Mouse (Mus musculus): ENCODE measurements around the gene Rtn4rl1. TPM values are rescaled to one million over a fixed set of nuclear protein-coding genes. Genes with fewer than 3 reads are reported as not detected.
A peak's percentile ranks its signal among the peaks of the same experiment; 100 is the strongest.

The Rtn4rl1 gene
- polyA plus RNA-seq, 1 experiment from 2014 or later, result 9.7 TPM

DNA sequence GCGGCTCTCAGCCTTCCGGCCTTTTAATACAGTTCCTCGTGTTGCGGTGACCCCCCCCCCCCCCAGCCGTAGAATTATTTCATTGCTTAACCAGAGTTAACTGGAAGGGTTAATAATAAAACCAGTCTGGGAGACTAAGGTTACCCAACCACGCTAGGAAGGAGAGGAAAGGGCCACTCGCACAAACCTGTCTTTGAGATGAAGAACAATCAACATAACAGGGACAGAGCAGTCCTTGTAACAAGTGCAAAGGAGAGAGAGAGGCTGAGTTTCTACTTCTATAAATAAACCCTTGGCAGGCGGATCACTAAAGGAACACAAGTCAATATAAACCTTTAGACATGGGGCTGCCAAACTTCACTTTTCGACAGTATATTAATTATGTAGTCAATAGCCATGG, 104.0 kb downstream of the Rtn4rl1 start:
- H3K4me1 ChIP-seq, result peaks cover 61% of the 10 kb centered on the region
- H3K36me3 ChIP-seq, result peaks cover 33% of the 10 kb centered on the region
- peaks cover 17% of the 10 kb centered on the region; the same call in 1 of the 2 replicates for H3K27me3 ChIP-seq (ENCODE audit: insufficient read depth, poor library complexity, severe bottlenecking)
- no peak overlapping the region for H3K4me3 ChIP-seq
- 69% methylated on average over 9 of the region's 9 CpGs for WGBS
- DNase-seq (ENCODE audit: low spot score), result no peak
- H3K27ac ChIP-seq, result peak overlapping the region; percentile 43; the same call in 1 of the 2 replicates
- H3K9me3 ChIP-seq, result no peaks in the 10 kb centered on the region

DNA sequence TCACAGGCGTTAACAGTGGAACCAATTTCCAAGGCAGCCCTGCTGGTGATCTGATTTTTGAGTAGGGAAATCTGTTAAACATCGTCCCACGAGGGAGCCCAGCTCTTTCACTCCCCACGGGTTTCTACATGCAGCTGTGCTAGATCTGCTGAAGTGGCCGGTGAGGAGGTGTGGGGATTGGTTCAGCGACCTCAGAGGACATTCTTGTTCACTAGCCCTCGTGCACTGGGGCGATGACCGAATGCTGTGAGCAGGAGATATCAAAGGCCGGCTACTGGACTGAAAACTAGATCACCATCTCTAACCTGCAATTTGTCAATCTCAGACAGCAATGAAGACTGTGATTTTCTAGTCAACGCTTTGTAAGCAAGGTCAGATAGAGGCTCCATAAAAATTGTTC, 104.9 kb downstream of the Rtn4rl1 start:
- 37% methylated on average over 11 of the region's 11 CpGs for WGBS
- H3K27ac ChIP-seq, result peak overlapping the region; percentile 43
- H3K9me3 ChIP-seq, result no peaks in the 10 kb centered on the region
- H3K4me3 ChIP-seq, result no peak overlapping the region
- H3K4me1 ChIP-seq, result peaks cover 52% of the 10 kb centered on the region
- no peak for DNase-seq (ENCODE audit: low spot score)
- H3K27me3 ChIP-seq (ENCODE audit: insufficient read depth, poor library complexity, severe bottlenecking), result 0 out of 2 replicates have a peak, but pooled peaks cover 10% of the 10 kb centered on the region
- peaks cover 41% of the 10 kb centered on the region for H3K36me3 ChIP-seq

DNA sequence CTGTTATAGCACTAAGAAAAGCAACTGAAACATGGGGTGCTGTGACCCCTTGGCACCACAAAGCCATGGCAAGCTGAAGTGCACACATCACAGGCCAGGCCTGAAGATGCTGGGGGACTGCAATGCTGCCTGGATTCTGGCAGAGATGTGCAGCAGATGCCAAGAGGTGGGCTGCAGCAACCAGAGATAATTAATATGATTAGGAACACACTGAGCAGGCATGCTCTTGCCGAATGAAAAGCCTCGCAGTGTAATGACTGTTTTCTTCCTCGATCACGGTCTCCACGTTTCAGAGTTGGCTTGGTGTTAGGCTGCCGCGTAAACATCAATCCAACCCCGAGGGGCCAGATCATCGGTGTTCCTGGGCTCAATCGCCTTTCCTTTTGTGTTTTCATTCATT, 106.2 kb downstream of the Rtn4rl1 start:
- Histone ChIP-seq H3K27me3 (ENCODE audit: insufficient read depth, poor library complexity, severe bottlenecking) (no peaks in the 10 kb centered on the region), H3K4me3 (no peak overlapping the region), H3K36me3 (peaks cover 47% of the 10 kb centered on the region), H3K4me1 (peaks cover 39% of the 10 kb centered on the region), H3K9me3 (no peaks in the 10 kb centered on the region), H3K27ac (no peak overlapping the region)
- DNase-seq (ENCODE audit: low spot score), result no peak
- 91% methylated on average over 10 of the region's 10 CpGs for WGBS

DNA sequence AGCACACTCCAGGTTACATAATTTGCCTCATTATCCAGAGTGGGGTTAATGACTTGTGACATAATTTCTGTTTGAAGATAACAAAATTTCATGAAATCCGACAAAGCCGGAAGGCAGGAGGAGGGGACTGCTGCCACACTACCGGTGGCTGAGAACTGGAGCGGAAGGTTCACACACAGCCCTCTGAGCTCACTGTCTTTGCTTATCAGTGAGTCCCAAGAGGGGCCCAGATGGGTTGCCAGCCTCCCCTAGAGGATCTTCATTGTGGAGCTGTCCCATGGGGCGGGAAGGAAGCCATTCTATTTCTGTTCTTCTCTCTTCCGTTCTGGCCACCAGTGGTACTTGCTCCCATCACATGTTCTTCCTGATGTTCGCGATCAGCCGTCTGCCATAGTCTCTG, 107.4 kb downstream of the Rtn4rl1 start:
- H3K36me3 ChIP-seq, result peaks cover 58% of the 10 kb centered on the region
- no peak overlapping the region for H3K4me3 ChIP-seq
- H3K27me3 ChIP-seq (ENCODE audit: insufficient read depth, poor library complexity, severe bottlenecking), result no peaks in the 10 kb centered on the region
- 71% methylated on average over 9 of the region's 9 CpGs for WGBS
- DNase-seq (ENCODE audit: low spot score), result no peak
- H3K4me1 ChIP-seq, result peaks cover 29% of the 10 kb centered on the region
- no peak overlapping the region for H3K27ac ChIP-seq
- no peaks in the 10 kb centered on the region for H3K9me3 ChIP-seq

DNA sequence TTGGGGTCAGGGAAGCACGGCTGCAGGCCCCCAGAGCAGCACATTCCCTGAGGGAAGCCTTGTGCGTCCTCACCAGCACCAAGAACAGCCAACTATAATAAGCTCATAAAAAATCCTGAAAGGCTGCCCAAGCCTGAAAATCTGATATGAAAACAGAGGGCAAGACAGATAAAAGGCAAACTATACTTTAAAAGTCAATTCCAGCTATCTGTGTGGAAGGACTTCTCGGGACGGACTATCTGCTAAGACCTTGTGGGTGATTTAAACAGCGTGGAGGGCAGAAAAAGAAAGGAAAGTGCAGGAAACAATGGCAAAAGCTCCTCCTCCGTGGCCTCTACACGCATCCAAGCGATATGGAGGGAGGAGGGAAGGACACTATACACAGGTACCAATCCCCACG, 111.2 kb downstream of the Rtn4rl1 start:
- no peak for DNase-seq (ENCODE audit: low spot score)
- no peaks in the 10 kb centered on the region; the same call in 1 of the 2 replicates for H3K4me1 ChIP-seq
- peaks cover 91% of the 10 kb centered on the region for H3K36me3 ChIP-seq
- no peaks in the 10 kb centered on the region for H3K27me3 ChIP-seq (ENCODE audit: insufficient read depth, poor library complexity, severe bottlenecking)
- 82% methylated on average over 9 of the region's 9 CpGs for WGBS
- H3K27ac ChIP-seq, result no peak overlapping the region
- no peak overlapping the region for H3K4me3 ChIP-seq
- H3K9me3 ChIP-seq, result no peaks in the 10 kb centered on the region

DNA sequence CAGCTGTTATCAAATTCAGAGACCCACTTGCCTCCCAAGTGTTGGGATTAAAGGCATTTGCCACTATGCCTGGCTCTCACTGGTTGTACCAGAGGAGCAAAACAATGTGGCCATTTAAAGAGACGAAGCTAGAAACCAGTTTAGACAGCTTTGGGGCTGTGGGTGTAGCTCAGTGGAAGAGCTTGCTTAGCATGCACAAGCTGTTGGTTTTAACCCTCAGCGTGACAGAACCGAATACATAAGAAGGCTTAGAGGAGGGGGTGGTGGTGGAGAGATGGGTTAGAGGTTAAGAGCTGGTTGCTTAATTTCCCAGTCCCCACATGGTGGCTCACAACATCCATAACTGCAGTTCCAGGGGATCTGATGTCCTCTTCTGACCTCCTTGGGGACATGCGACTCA, 115.1 kb downstream of the Rtn4rl1 start:
- peaks cover 91% of the 10 kb centered on the region for H3K36me3 ChIP-seq
- WGBS, result 87% methylated on average over 4 of the region's 4 CpGs
- H3K27me3 ChIP-seq (ENCODE audit: insufficient read depth, poor library complexity, severe bottlenecking), result no peaks in the 10 kb centered on the region
- H3K27ac ChIP-seq, result no peak overlapping the region
- H3K4me3 ChIP-seq, result no peak overlapping the region
- no peak for DNase-seq (ENCODE audit: low spot score)
- no peaks in the 10 kb centered on the region for H3K9me3 ChIP-seq
- no peaks in the 10 kb centered on the region; the same call in 1 of the 2 replicates for H3K4me1 ChIP-seq

DNA sequence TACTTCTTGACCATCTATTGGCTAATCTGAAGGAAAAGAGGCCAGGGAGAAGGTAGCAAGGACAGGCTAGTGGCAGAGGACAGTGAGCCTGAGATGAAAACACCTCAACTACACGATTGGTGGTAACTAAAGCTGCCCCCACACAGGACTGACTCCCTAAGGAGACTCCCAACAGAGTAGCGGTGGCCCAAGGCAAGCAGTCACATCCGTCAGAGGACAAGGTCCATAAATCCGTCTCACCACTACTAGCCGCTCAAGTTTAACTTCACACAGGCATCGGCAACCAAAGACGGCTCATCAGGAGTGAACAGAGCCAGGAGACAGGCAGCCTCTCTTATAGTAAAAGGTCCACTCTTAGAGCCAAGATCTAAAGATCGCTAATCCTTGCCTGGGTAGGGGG, 117.2 kb downstream of the Rtn4rl1 start:
- H3K36me3 ChIP-seq, result peaks cover 94% of the 10 kb centered on the region
- H3K27ac ChIP-seq, result no peak overlapping the region
- DNase-seq (ENCODE audit: low spot score), result no peak
- 88% methylated on average over 8 of the region's 8 CpGs for WGBS
- no peaks in the 10 kb centered on the region for H3K27me3 ChIP-seq (ENCODE audit: insufficient read depth, poor library complexity, severe bottlenecking)
- no peaks in the 10 kb centered on the region; the same call in 1 of the 2 replicates for H3K4me1 ChIP-seq
- H3K9me3 ChIP-seq, result no peaks in the 10 kb centered on the region
- no peak overlapping the region for H3K4me3 ChIP-seq

DNA sequence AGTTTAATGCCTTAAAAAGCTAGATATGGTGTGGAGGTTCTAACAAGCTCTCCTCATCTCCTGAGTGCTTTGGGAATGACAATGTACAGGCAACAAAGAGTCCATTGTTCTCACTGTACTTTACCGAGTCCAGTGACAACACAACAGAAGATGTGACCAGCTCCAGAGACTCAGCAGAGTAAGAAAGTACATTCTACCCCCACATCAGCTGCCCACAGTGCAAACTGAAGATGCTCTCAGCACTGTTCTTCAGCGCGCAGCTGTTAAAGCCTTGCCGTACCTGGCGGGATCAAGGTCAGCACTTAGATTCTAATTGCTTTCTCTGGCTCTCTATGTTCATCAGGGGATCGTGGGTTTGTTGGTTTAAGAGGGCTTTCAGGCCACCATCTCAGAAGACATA, 118.2 kb downstream of the Rtn4rl1 start:
- no peaks in the 10 kb centered on the region for H3K27me3 ChIP-seq (ENCODE audit: insufficient read depth, poor library complexity, severe bottlenecking)
- 88% methylated on average over 6 of the region's 6 CpGs for WGBS
- DNase-seq (ENCODE audit: low spot score), result no peak
- no peaks in the 10 kb centered on the region for H3K9me3 ChIP-seq
- H3K36me3 ChIP-seq, result peaks cover 92% of the 10 kb centered on the region
- no peaks in the 10 kb centered on the region; the same call in 1 of the 2 replicates for H3K4me1 ChIP-seq
- no peak overlapping the region for H3K27ac ChIP-seq
- H3K4me3 ChIP-seq, result no peak overlapping the region

DNA sequence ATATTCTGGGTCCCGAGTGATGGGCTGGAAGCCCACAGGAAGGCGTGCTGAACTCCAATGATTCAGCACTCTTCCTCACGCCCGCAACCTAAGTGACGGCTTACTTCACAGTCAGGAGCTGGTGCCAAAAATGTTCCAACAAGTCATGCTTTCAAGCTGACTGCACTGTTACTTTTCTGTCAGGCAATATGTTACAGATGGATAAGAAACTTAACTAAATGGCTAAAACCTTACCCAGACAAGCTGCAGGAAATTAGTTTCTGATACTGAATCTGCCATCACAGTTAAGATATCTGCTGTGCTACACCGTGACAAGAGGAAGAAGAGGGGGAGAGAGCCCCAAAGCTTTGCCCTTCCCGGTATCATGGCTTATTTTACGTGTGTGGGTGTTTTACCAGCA, 120.3 kb downstream of the Rtn4rl1 start:
- peaks cover 88% of the 10 kb centered on the region for H3K36me3 ChIP-seq
- 90% methylated on average over 8 of the region's 8 CpGs for WGBS
- no peak for DNase-seq (ENCODE audit: low spot score)

More for the DNA sequence above, 120.3 kb downstream of the Rtn4rl1 start:
- Histone ChIP-seq H3K4me1 (no peaks in the 10 kb centered on the region; the same call in 1 of the 2 replicates), H3K9me3 (no peaks in the 10 kb centered on the region), H3K4me3 (no peak overlapping the region), H3K27ac (no peak overlapping the region), H3K27me3 (ENCODE audit: insufficient read depth, poor library complexity, severe bottlenecking) (no peaks in the 10 kb centered on the region)

MicroRNA genes within 50 kb of the gene (microRNA counts, 519-probe panel; counts per million panel counts)
- microRNA mmu-miR-132, result 2,282 counts per million, percentile 4 among the panel's probes with 10 or more counts
- microRNA mmu-miR-212, result not detected

Small RNAs within 50 kb of the gene (microRNA-seq; reads per million reads assigned to microRNA genes)
- gene Mir132 (64.4 reads per million, percentile 46 among the genes with 10 or more reads in this experiment), gene Mir212 (6.3 reads per million, percentile 19 among the genes with 10 or more reads in this experiment)

Other genes with a start within 250 kb of the Rtn4rl1 start
- gene Hic1, start 24.3 kb upstream of the Rtn4rl1 start, polyA plus RNA-seq (2016; fragmentation: Nextera tagmentation; extraction: Ambion mirVana), result 1.9 and 2.1 TPM in 2 replicates
- gene Ovca2, start 14.9 kb upstream of the Rtn4rl1 start, polyA plus RNA-seq (2016; fragmentation: Nextera tagmentation; extraction: Ambion mirVana), result 24.0 and 29.0 TPM in 2 replicates
- gene Dph1, start 2.5 kb upstream of the Rtn4rl1 start, polyA plus RNA-seq (2016; fragmentation: Nextera tagmentation; extraction: Ambion mirVana), result 26.8 and 28.0 TPM in 2 replicates
- gene Rpa1, start 154.5 kb downstream of the Rtn4rl1 start, polyA plus RNA-seq (2016; fragmentation: Nextera tagmentation; extraction: Ambion mirVana), result 127 and 143 TPM in 2 replicates
- 13.6 and 15.3 TPM in 2 replicates for gene Smyd4, start 154.7 kb downstream of the Rtn4rl1 start, polyA plus RNA-seq (2016; fragmentation: Nextera tagmentation; extraction: Ambion mirVana)
- 53.6 and 168 TPM in 2 replicates for gene Serpinf1, start 228.9 kb downstream of the Rtn4rl1 start, polyA plus RNA-seq (2016; fragmentation: Nextera tagmentation; extraction: Ambion mirVana)
- gene Serpinf2, start 245.8 kb downstream of the Rtn4rl1 start, polyA plus RNA-seq (2016; fragmentation: Nextera tagmentation; extraction: Ambion mirVana), result 3.6 and 98.2 TPM in 2 replicates